Mouse (Mus musculus): ENCODE data around the gene Dnah9.

- TF ChIP-seq CTCF (IDR thresholded peaks at IDR 0.05; ENCODE audit: low read depth, low read length) = no peak
- TF ChIP-seq POLR2A (IDR thresholded peaks at IDR 0.05; ENCODE audit: extremely low read depth, insufficient read depth, low read length) = no peak
Observed at GRCm38 (mm10) chr11:65816237-65816636, 352.1 kb downstream of the Dnah9 start.

Data from liver, adult 2 months (tissue).